Mouse (Mus musculus) embryonic facial prominence, embryonic 14.5 days (tissue): ENCODE data around the gene Spin1. TPM values are rescaled to one million over a fixed set of nuclear protein-coding genes. Genes with fewer than 3 reads are reported as not detected.
"Not testable (repeated sequence)": the region's sequence is repeated elsewhere in the genome, so short reads cannot be mapped to it uniquely, and the experiment has no call there.

Experiments
- ATAC-seq: fragments of 200-750 bp; cut with Nextera tagmentation; 2 replicates; pipeline ENCODE4 v1.8.0; 2017; ENCODE audit warnings: low read depth, moderate number of reproducible peaks, moderate TSS enrichment
- DNase-seq: peaks from one replicate; pipeline ENCODE4 v3.0.0-alpha.2; 2015; ENCODE audit warnings: low spot score
- H3K27ac ChIP-seq: fragments of 300-500 bp; sonication (generic); replicated peaks from 2 replicates; pipeline ENCODE4 v1.5.1; 2014; ENCODE audit warnings: low read depth, mild to moderate bottlenecking, low read length, moderate library complexity
- H3K27me3 ChIP-seq: fragments of 300-500 bp; sonication (generic); replicated peaks from 2 replicates; pipeline ENCODE4 v1.6.1; 2014; ENCODE audit warnings: low read length; ENCODE audit not compliant: control insufficient read depth, insufficient read depth
- H3K36me3 ChIP-seq: fragments of 300-500 bp; sonication (generic); 2 replicates; pipeline ENCODE4 v1.6.1; 2014; ENCODE audit warnings: low read length, mixed read lengths; ENCODE audit not compliant: control insufficient read depth, insufficient read depth
- H3K4me1 ChIP-seq: fragments of 300-500 bp; sonication (generic); 2 replicates; pipeline ENCODE4 v1.6.1; 2014; ENCODE audit warnings: antibody characterized with exemption, low read length; ENCODE audit not compliant: control insufficient read depth, insufficient read depth
- H3K4me2 ChIP-seq: fragments of 300-500 bp; sonication (generic); 2 replicates; pipeline ENCODE4 v1.6.1; 2014; ENCODE audit warnings: low read depth, mild to moderate bottlenecking, low read length, moderate library complexity, mixed read lengths
- H3K4me3 ChIP-seq: fragments of 300-500 bp; sonication (generic); 2 replicates; pipeline ENCODE4 v1.5.1; 2014; ENCODE audit warnings: low read depth, mild to moderate bottlenecking, low read length
- H3K9ac ChIP-seq: fragments of 300-500 bp; sonication (generic); 2 replicates; pipeline ENCODE4 v1.6.1; 2014; ENCODE audit warnings: low read depth, mild to moderate bottlenecking, low read length, moderate library complexity, mixed read lengths
- H3K9me3 ChIP-seq: fragments of 300-500 bp; sonication (generic); 2 replicates; pipeline ENCODE4 v1.6.1; 2016; ENCODE audit warnings: low read length; ENCODE audit not compliant: control insufficient read depth
- WGBS: fragments of 180-500 bp; shearing (Covaris S2); extraction: QIAGEN DNeasy Blood & Tissue Kit; methylation state at CpG from one replicate; pipeline ENCODE4 v1.1.7; 2014; 5-methylcytosine and 5-hydroxymethylcytosine counted together
- polyA plus RNA-seq: library from polyadenylated mRNA; unstranded; fragments of >200 nt; fragmentation: Nextera tagmentation; extraction: Ambion mirVana; gene quantifications from 2 replicates; pipeline ENCODE4 v1.2.1, GENCODE M21; 2014

Spin1 gene
- polyA plus RNA-seq, 1 experiment from 2014 or later: 95.6 TPM

DNA sequence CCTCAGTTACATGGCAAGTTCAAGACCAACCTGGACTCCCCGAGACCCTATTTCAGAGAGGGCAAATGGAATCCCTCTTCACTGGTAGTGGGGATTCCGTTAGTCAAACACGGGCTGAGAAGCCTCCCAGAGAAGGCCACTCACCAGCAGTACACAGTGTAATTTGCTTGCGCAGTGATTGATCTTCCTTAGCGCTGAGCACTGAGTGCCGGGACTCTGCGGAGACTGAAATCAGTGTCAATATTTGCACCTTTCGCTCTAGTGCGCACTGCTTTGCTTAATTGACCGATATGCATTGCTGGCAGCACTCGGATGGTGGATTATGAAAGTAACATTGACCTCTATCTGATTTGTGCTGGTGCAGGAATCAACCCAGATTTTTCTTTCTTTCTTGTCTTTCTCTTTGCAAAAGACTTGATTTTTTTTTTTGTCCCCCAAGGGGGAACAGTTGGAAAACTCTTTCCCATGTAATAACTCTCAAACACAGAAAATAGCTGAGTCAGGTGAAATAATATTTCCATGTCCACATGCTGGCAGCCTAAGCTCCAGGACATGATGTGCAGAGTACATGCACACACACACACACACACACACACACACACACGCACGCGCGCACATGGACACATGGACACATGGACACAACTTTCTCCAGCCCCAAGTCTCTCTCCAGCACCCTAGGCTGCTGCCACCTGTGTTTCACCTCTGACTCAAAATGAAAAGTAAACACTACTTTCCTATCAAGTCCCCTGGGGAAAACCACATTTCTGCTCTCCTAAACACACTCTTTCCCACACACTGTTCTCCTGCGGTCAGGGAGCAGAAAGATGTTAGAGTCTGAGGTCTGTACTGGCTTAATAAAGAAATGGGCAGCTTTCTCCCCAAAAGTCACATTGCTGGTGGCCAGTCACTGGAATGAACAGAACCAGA is 27.5 kb upstream of the Spin1 start:
- no peak overlapping the region for H3K9ac ChIP-seq
- H3K9me3 ChIP-seq: no peaks in the 10 kb centered on the region; the same call in 1 of the 2 replicates
- no peak overlapping the region for H3K27ac ChIP-seq
- H3K4me1 ChIP-seq: 0 out of 2 replicates have a peak, but pooled peaks cover 4% of the 10 kb centered on the region
- no peaks in the 10 kb centered on the region for H3K36me3 ChIP-seq
- H3K27me3 ChIP-seq: no peaks in the 10 kb centered on the region
- no peak for ATAC-seq
- WGBS: 87% methylated on average over 16 of the region's 16 CpGs
- no peak for DNase-seq
- no peak overlapping the region for H3K4me2 ChIP-seq
- H3K4me3 ChIP-seq: no peak overlapping the region

DNA sequence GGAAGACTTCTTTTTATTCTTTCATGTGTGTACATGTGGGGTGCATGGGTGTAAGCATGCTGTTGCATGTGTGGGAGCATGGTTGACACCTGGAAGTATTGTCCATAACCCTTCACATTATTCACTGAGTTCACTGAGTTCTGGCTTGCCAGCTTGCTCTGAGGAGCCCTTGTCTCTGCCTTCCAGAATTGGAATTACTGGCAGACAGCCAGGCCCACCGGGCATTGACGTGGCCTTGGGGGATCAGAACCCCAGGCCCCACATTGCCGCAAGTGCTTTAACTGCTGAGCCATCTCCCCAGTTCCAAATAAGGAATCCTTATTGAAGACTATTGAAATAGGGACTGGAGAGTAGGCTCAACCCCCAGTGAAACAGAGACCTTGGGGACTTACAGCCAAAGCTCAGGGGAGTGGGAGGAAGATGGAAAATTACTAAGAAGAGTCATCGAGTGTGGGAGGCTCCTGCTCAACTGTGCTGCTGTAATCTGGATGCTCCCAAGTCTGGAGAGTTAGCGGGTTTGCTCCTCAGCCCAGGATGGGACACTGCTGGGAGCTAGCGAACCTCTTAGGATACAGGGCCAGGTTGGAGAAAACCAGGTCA is 26.5 kb upstream of the Spin1 start:
- Histone ChIP-seq H3K9me3 (no peaks in the 10 kb centered on the region; the same call in 1 of the 2 replicates), H3K9ac (no peak overlapping the region), H3K27me3 (no peaks in the 10 kb centered on the region), H3K4me3 (no peak overlapping the region), H3K36me3 (no peaks in the 10 kb centered on the region), H3K4me2 (no peak overlapping the region), H3K27ac (no peak overlapping the region), H3K4me1 (0 out of 2 replicates have a peak, but pooled peaks cover 4% of the 10 kb centered on the region)
- no peak for DNase-seq
- no peak for ATAC-seq
- 62% methylated on average over 6 of the region's 6 CpGs for WGBS

DNA sequence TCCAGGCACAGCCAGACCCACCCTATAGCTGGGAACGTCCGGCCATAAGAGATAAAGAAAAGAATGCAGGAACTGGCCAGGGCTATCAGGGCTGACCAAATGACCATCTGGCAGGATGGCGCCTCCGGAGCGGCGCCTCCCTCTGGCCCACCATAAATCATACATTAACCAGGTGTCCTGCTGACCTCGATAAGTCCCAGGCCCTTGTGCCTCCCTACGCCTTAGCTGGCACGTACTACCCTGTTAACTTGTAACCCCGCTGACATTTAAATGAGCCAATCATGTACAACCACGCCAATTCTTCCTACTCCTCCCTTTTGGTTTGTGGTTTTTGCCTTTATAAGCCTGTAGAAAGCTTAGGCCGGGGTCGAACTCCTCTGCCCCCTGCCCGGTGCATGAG is 24.5 kb upstream of the Spin1 start:
- not testable (repeated sequence) for H3K4me2 ChIP-seq, H3K9me3 ChIP-seq, ATAC-seq, H3K4me3 ChIP-seq, DNase-seq, H3K4me1 ChIP-seq, H3K9ac ChIP-seq, H3K27ac ChIP-seq, H3K27me3 ChIP-seq, H3K36me3 ChIP-seq
- 95% methylated on average over 14 of the region's 14 CpGs for WGBS

DNA sequence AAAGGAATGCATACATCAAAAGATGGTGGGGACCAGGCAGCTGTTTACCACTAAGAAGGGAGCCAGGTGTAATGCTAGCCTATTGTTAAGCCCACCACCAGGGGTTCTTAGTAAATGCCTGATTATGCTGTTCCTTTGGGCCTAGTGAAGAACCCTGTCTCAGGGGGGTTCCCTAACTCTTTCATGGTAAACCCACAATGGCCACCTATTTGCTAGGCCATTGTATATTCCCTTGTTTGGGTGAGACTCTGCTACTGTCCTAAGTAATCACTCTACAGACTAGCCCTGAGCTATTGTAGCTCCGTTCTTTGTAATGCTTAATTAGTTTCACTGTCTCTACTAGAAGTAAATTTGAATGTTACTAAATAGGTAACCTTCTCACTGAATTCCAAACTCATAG is 22.1 kb upstream of the Spin1 start:
- ATAC-seq, DNase-seq: not testable (repeated sequence)

DNA sequence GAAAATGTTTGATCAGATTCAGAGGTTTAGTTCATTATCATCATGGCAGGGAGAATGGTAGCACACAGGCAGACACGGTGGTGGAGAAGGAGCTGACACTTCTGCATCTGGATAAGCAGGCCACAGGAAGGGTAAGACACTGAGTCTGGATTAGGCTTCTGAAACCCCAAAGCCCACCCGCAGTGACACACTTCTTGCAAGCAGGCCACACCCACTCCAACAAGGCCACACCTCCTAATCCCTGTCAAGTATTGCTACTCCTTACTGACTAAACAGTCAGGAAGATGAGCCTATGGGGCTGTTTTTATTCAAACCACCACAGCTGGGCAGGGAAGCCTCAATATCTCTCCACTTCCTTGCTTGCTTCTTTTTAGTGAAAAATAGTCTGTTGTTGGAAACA is 19.9 kb upstream of the Spin1 start:
- H3K4me2 ChIP-seq: no peak overlapping the region
- H3K4me1 ChIP-seq: no peaks in the 10 kb centered on the region
- H3K27ac ChIP-seq: no peak overlapping the region
- H3K9ac ChIP-seq: no peak overlapping the region
- DNase-seq (no peak), ATAC-seq (no peak)
- H3K4me3 ChIP-seq: no peak overlapping the region
- no peaks in the 10 kb centered on the region for H3K27me3 ChIP-seq
- WGBS: 79% methylated on average over 2 of the region's 2 CpGs
- H3K9me3 ChIP-seq: no peaks in the 10 kb centered on the region; the same call in 1 of the 2 replicates
- no peaks in the 10 kb centered on the region for H3K36me3 ChIP-seq

More for the DNA sequence above, 22.1 kb upstream of the Spin1 start:
- not testable (repeated sequence) for H3K4me1 ChIP-seq, H3K9ac ChIP-seq, H3K36me3 ChIP-seq, H3K4me2 ChIP-seq, H3K27me3 ChIP-seq, H3K9me3 ChIP-seq, H3K27ac ChIP-seq, H3K4me3 ChIP-seq
- WGBS: 81% methylated on average over 1 of the region's 1 CpGs

DNA sequence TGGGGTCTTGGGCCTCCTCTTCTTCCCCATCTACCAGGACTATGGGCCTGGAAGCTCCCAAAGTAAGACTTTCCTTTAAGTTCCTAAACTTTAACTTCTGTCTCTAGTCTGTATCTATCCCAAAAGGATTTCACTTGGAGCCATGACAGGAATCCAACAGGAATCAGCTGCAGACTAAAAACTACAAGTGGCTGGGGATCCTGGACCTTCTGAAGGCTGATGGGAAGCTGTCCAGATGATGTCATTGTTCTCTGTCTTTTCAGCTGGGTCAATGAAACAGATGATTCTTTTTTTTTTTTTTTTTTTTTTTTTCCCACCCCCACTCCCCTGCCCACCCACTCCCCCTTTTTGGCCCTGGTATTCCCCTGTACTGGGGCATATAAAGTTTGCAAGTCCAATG is 16.4 kb upstream of the Spin1 start:
- DNase-seq: peak; percentile 61
- Histone ChIP-seq H3K27me3 (no peaks in the 10 kb centered on the region), H3K4me3 (no peak overlapping the region), H3K4me2 (no peak overlapping the region), H3K27ac (no peak overlapping the region), H3K36me3 (no peaks in the 10 kb centered on the region), H3K9me3 (0 out of 2 replicates have a peak, but pooled peaks cover 3% of the 10 kb centered on the region), H3K4me1 (no peaks in the 10 kb centered on the region), H3K9ac (no peak overlapping the region)
- ATAC-seq: no peak

DNA sequence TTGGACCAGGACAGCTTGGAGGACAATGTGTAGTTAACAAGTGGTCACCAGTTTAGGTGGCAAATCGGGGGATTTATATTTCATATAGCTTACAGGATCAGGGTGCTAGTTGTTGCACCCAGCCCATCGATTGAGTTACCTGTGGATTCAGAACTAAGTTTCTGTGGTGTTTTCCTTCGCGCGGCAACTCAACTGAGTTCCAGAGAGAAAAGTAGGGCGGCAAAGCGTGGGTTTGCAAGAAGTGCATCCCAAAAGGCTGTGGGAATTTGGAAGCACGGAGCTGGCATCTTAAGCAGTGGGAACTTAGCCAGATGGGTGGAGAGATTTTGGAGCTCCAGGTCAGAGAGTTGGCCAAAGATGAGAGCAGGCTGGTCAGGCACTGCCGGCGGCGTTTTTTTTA is 14.7 kb upstream of the Spin1 start:
- Histone ChIP-seq H3K27ac (no peak overlapping the region), H3K4me2 (no peak overlapping the region), H3K4me1 (no peaks in the 10 kb centered on the region), H3K36me3 (no peaks in the 10 kb centered on the region), H3K9ac (no peak overlapping the region), H3K4me3 (no peak overlapping the region), H3K9me3 (0 out of 2 replicates have a peak, but pooled peaks cover 3% of the 10 kb centered on the region), H3K27me3 (no peaks in the 10 kb centered on the region)
- DNase-seq (no peak), ATAC-seq (no peak)
- 96% methylated on average over 11 of the region's 11 CpGs for WGBS

DNA sequence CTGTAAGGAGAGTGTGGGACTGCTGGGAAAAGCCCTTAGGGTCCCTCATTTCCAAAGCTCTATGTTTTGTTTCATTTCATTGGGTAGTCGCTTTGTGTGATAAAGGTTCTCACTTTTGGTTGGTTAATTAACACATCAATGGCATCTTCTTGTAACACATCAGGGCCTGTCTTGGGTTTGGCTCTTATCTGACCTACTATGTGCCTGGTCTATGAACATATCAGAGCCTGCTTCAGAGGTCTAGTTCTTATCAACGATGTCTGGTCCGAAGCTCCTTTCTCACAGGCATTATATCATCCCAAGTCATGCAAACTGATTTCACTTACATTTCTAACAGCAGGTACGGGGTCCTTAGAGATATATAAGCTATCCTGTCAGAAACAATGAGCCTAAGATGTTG is 13.4 kb upstream of the Spin1 start:
- no peak overlapping the region for H3K27ac ChIP-seq
- no peak overlapping the region for H3K4me3 ChIP-seq
- WGBS: 90% methylated on average over 4 of the region's 4 CpGs
- no peak overlapping the region for H3K4me2 ChIP-seq
- H3K27me3 ChIP-seq: no peaks in the 10 kb centered on the region
- H3K36me3 ChIP-seq: no peaks in the 10 kb centered on the region
- H3K9me3 ChIP-seq: 0 out of 2 replicates have a peak, but pooled peaks cover 3% of the 10 kb centered on the region
- DNase-seq (no peak), ATAC-seq (no peak)
- no peaks in the 10 kb centered on the region for H3K4me1 ChIP-seq
- H3K9ac ChIP-seq: no peak overlapping the region
